In genomic region chr2:126546392-126546791, GRCm38 (mm10) we compare ENCODE assay signal across 28 mouse cellular contexts. TPM values are rescaled to one million over a fixed set of nuclear protein-coding genes. Genes with fewer than 3 reads are reported as not detected.
"Had no signal": no experiment of that assay in that cellular context is flagged by ENCODE, and none has a peak within 500 bp of the region (broad histone marks: within the 10 kb centered on the region; RNA-seq: fewer than 3 reads in every experiment).

No protein-coding gene starts in this region.

- H3K4me1 ChIP-seq: heart, embryonic 10.5 days; heart, embryonic 12.5 days; hindbrain, embryonic 10.5 days; hindbrain, embryonic 12.5 days; intestine, embryonic 15.5 days; kidney, embryonic 15.5 days; limb, embryonic 13.5 days; limb, embryonic 15.5 days had no signal

- H3K9ac ChIP-seq: heart, embryonic 12.5 days; hindbrain, embryonic 12.5 days; hindbrain, embryonic 14.5 days; intestine, embryonic 15.5 days; kidney, embryonic 15.5 days; limb, embryonic 13.5 days; limb, embryonic 15.5 days had no signal

- ATAC-seq: forebrain, embryonic 16.5 days; hindbrain, embryonic 16.5 days; inflammation-experienced regulatory T-cells, adult 6 months; intestine, embryonic 15.5 days; intestine, postnatal 0 days had no signal

- H3K9me3 ChIP-seq: heart, embryonic 10.5 days; heart, embryonic 12.5 days; hindbrain, embryonic 10.5 days; hindbrain, embryonic 12.5 days; intestine, embryonic 15.5 days; kidney, embryonic 15.5 days; limb, embryonic 13.5 days; limb, embryonic 15.5 days had no signal

- DNase-seq: gastrocnemius, adult 2 months; gastrocnemius, postnatal 10 days; gastrocnemius, postnatal 25 days; heart, adult 18-20 months; heart, postnatal 10 days; heart, postnatal 4 days; kidney, adult 18-20 months; kidney, adult 9 months; kidney, postnatal 25 days; kidney, postnatal 4 days; layer of hippocampus, postnatal 36 days; left cerebral cortex, postnatal 4 days had no signal

- H3K4me2 ChIP-seq: heart, embryonic 12.5 days; hindbrain, embryonic 12.5 days; hindbrain, embryonic 14.5 days; intestine, embryonic 15.5 days; kidney, embryonic 15.5 days; limb, embryonic 13.5 days; limb, embryonic 15.5 days had no signal

- H3K27ac ChIP-seq: gastrocnemius, adult 2 months; heart, embryonic 10.5 days; hindbrain, embryonic 10.5 days; hindbrain, embryonic 12.5 days; hindbrain, embryonic 14.5 days; intestine, embryonic 15.5 days; kidney, embryonic 15.5 days; kidney, postnatal 0 days; layer of hippocampus, adult 2 months; limb, embryonic 13.5 days; limb, embryonic 15.5 days had no signal

- H3K36me3 ChIP-seq: heart, embryonic 10.5 days; heart, embryonic 12.5 days; hindbrain, embryonic 10.5 days; hindbrain, embryonic 12.5 days; intestine, embryonic 15.5 days; kidney, embryonic 15.5 days; limb, embryonic 13.5 days; limb, embryonic 15.5 days had no signal

- H3K4me3 ChIP-seq: gastrocnemius, adult 2 months; heart, embryonic 10.5 days; heart, embryonic 12.5 days; hindbrain, embryonic 10.5 days; hindbrain, embryonic 12.5 days; intestine, embryonic 15.5 days; kidney, embryonic 15.5 days; layer of hippocampus, adult 2 months; limb, embryonic 13.5 days; limb, embryonic 15.5 days had no signal

RNA-seq across cellular contexts. Expression of gene Slc27a2, which starts 5.8 kb away (rescaled TPM):
- polyA plus RNA-seq: inflammation-experienced regulatory T-cells, adult 6 months; limb, embryonic 11.5 days had no signal

RNA-seq across cellular contexts. Expression of gene Atp8b4, which starts 45.9 kb away (rescaled TPM):
- polyA plus RNA-seq: forebrain, embryonic 16.5 days had no signal
